Mouse (Mus musculus): Measurements from ENCODE around the gene Atp5g3. TPM values are rescaled to one million over a fixed set of nuclear protein-coding genes. Genes with fewer than 3 reads are reported as not detected.

Atp5g3 gene
- polyA plus RNA-seq (2015; fragmentation: Illumina TruSeq; extraction: RNeasy Lipid Tissue Mini Kit (QIAGEN cat#74804); ENCODE audit: insufficient read depth, low read depth, low replicate concordance), result 103 TPM

GRCm38 (mm10) chr2:73911175-73911700 is at the start of gene Atp5g3:
Atp5g3 (minus strand) TSS chr2:73911326.

GRCm38 (mm10) chr2:73892464-73893296 is 18.4 kb downstream of the Atp5g3 start, which contains the start of gene Atf2:
Atf2 (minus strand) TSS chr2:73892639.

Other genes starting within 250 kb of the Atp5g3 start
- gene Chn1, start 136.0 kb downstream of the Atp5g3 start, polyA plus RNA-seq (2015; fragmentation: Illumina TruSeq; extraction: RNeasy Lipid Tissue Mini Kit (QIAGEN cat#74804); ENCODE audit: insufficient read depth, low read depth, low replicate concordance), result 3.9 TPM
- gene Atf2, start 18.7 kb downstream of the Atp5g3 start, polyA plus RNA-seq (2015; fragmentation: Illumina TruSeq; extraction: RNeasy Lipid Tissue Mini Kit (QIAGEN cat#74804); ENCODE audit: insufficient read depth, low read depth, low replicate concordance), result 8.5 TPM

Data from pancreas, adult 10 weeks (tissue).